Mouse (Mus musculus) embryonic fibroblast, embryonic 13.5 days (primary cell): ENCODE results near the gene Cd300ld2.
"Not testable (repeated sequence)": the region's sequence is repeated elsewhere in the genome, so short reads cannot be mapped to it uniquely, and the experiment has no call there.

Experiments used
- CTCF ChIP-seq: IDR thresholded peaks from 2 replicates; pipeline ENCODE4 v1.5.1; 2011; ENCODE audit warnings: mild to moderate bottlenecking, control low read depth, low read length, moderate library complexity, borderline replicate concordance; ENCODE audit not compliant: insufficient read depth
- POLR2A ChIP-seq: IDR thresholded peaks from 2 replicates; pipeline ENCODE4 v1.6.1; 2011; ENCODE audit warnings: low read depth, mild to moderate bottlenecking, control low read depth, low read length, moderate library complexity

DNA sequence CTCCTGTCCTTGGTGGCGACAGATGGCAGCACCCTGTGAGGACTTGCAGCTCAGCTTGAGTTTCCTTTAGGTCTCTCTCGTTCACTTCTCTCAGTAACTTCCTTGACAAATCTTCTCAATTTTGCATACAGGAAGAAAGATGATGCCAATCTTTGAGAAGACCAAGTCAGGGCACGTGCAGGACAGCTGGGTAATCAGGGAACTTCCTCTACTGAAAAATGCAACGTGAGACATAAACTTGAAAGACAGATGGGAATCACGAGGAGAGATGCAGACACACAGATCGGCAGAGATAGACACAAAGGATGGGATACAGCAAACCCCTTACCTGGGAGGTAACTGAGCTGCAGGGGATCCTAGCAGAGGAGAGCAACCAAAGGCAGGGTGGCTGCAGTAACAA lies 10.9 kb upstream of the Cd300ld2 start, which contains the start of gene Cd300ld4:
- not testable (repeated sequence) for TF ChIP-seq POLR2A, CTCF
